Mouse (Mus musculus): ENCODE data around the gene Trpm8. TPM values are rescaled to one million over a fixed set of nuclear protein-coding genes. Genes with fewer than 3 reads are reported as not detected.

Gene Trpm8
- polyA plus RNA-seq, 1 experiment from 2014 or later, result not detected

DNA sequence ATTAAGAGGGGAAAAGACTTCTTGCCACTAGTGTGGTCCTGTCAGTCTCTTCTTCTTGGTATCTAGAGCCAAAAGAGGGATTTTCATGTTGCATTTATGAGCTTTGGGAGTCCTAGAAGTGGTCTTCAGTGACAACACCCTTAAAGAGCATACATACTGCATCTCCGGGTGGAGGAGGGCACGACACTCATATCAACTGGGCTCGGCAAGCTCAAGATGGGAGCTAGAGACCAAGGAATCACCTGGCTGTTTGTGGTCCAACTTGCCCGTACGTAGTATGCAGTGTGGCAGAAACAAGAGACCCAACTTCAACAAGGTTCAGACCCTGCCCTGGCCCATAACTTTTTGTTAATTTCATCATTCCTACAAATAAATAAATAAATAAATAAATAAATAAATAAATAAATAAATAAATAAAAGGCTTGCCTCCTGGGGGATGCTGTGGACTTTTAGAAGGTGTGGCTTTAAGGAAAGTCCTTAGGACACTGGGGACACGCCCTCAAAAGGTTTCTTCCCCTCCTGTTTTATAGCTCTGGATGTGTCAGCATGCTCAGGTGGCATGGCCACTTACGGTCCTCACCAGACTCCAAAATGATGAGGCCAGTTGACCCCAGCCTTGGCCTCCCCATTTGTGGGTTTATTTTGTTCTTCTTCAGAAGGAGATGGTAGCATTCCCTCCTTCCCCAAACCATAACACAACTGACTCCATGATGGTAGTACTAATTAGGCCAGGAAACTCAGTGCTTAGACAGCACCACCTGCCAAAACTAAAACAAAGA lies 20.2 kb downstream of the Trpm8 start:
- Histone ChIP-seq H3K4me3 (no peak overlapping the region), H3K27ac (ENCODE audit: poor library complexity, severe bottlenecking) (no peak overlapping the region), H3K9ac (no peak overlapping the region), H3K9me3 (replicated peaks) (peaks cover 65% of the 10 kb centered on the region), H3K4me1 (replicated peaks) (no peaks in the 10 kb centered on the region), H3K36me3 (no peaks in the 10 kb centered on the region), H3K4me2 (no peak overlapping the region), H3K27me3 (replicated peaks) (no peaks in the 10 kb centered on the region)
- ATAC-seq (ENCODE audit: insufficient number of reproducible peaks, low FRiP score), result peak; percentile 15; the same call in 1 of the 2 replicates
- 57% methylated on average over 7 of the region's 7 CpGs for WGBS

DNA sequence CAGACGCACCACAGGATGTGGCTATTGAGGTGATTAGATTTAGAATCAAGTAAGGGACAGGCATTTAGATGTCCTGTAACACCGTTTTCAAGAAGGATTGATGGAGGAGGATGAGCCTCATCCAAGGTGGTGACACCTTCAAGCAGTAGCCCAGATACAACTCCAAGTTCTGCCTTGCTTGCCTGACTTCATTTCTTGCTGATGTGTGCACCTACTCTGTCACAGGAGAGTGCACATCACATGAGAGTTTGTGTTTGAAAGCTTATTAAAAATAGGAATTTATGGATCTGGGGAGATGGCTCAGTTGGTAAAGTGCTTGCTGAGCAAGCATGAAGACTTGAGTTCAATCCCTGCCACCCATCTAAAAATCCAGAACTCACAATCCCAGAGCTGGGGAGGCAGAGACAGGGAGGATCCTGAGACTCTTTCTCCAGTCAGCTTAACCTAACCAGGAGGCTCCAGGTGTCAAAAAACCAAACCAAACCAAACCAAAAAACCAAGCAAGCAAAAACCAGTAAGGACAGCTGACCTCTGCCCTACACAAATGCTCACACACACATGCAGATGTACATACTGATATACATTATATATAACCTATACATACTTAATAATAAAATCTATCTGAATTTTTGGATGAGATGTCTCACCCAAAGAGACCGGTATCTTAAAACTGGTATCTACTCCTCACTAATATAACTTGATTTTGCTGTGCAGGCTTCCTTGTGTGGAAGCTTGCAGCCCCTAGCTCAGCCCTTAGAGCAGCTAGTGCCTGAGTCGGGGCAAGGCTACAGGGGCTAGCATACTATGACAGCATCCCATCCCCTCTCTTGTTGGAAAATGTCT lies 21.4 kb downstream of the Trpm8 start:
- no peaks in the 10 kb centered on the region for H3K36me3 ChIP-seq
- 53% methylated on average over 4 of the region's 4 CpGs for WGBS
- no peak overlapping the region for H3K9ac ChIP-seq
- no peak overlapping the region for H3K27ac ChIP-seq (ENCODE audit: poor library complexity, severe bottlenecking)
- no peak overlapping the region for H3K4me3 ChIP-seq
- H3K27me3 ChIP-seq (replicated peaks), result no peaks in the 10 kb centered on the region
- H3K9me3 ChIP-seq (replicated peaks), result peaks cover 71% of the 10 kb centered on the region
- no peak overlapping the region for H3K4me2 ChIP-seq
- ATAC-seq (ENCODE audit: insufficient number of reproducible peaks, low FRiP score), result no peak
- no peaks in the 10 kb centered on the region for H3K4me1 ChIP-seq (replicated peaks)

DNA sequence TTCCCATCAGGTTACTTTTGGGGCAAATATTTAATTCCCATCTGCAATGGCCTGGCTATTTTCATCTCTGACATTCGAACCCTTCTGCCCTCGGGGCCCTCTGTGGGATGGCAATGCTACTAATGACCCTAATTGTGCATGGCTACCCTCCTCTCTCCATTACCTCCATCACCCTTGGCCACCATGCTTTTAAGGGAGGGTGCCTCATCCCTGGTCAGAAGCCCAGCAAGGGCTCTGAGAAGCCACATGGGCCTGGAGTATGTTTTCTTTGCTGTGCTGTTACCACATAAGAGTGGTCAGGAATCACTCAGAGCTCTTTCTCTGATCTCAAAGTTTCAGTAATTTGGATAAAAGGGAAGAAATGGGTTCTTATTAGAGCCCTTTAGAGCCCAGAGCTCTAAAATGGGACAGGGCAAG lies 22.1 kb downstream of the Trpm8 start:
- H3K9me3 ChIP-seq (replicated peaks), result peaks cover 74% of the 10 kb centered on the region
- WGBS, result 70% methylated on average over 2 of the region's 2 CpGs
- no peak for ATAC-seq (ENCODE audit: insufficient number of reproducible peaks, low FRiP score)
- no peak overlapping the region for H3K9ac ChIP-seq
- no peak overlapping the region for H3K4me2 ChIP-seq
- H3K36me3 ChIP-seq, result no peaks in the 10 kb centered on the region
- H3K27me3 ChIP-seq (replicated peaks), result no peaks in the 10 kb centered on the region
- H3K4me3 ChIP-seq, result no peak overlapping the region
- no peaks in the 10 kb centered on the region for H3K4me1 ChIP-seq (replicated peaks)
- no peak overlapping the region for H3K27ac ChIP-seq (ENCODE audit: poor library complexity, severe bottlenecking)

DNA sequence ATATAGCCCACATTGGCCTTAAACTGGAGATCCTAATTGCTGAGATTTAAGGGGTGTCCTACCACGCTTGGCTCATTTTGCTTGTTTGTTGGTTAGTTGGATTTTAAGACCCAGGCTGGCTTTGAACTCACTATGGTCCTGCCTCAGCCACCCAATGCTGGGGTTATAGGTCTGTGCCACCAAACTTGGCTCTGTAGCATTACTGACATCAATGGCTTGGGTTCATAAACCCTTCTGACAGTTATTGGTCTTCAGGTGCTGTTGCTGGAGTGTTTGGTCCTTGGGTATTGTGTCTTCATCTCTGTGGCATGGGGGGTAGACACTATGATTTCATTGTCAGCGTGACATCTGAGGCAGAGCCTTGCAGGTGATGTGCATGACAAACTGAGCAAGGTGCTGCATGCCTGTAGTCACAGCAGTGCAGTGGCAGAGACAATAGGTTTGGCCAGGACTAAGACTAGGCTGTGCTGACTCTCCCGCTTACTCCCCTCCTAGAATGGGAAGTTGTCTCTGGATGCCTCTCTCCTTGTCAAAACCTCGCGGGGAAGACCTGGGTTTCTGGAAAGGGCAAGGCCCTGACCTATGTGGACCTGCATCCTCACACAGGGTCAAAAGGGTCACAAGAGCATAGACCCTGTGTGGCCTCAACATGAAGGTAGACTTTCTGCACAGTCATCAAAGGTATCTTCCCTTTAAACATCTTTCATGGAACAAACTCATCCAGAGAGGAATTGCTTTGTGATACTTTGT lies 23.0 kb downstream of the Trpm8 start:
- no peak overlapping the region for H3K9ac ChIP-seq
- no peak for ATAC-seq (ENCODE audit: insufficient number of reproducible peaks, low FRiP score)
- H3K27ac ChIP-seq (ENCODE audit: poor library complexity, severe bottlenecking), result no peak overlapping the region
- no peaks in the 10 kb centered on the region for H3K4me1 ChIP-seq (replicated peaks)
- peaks cover 80% of the 10 kb centered on the region for H3K9me3 ChIP-seq (replicated peaks)
- WGBS, result 34% methylated on average over 5 of the region's 5 CpGs
- H3K36me3 ChIP-seq, result no peaks in the 10 kb centered on the region
- H3K4me3 ChIP-seq, result no peak overlapping the region
- H3K4me2 ChIP-seq, result no peak overlapping the region
- H3K27me3 ChIP-seq (replicated peaks), result no peaks in the 10 kb centered on the region

DNA sequence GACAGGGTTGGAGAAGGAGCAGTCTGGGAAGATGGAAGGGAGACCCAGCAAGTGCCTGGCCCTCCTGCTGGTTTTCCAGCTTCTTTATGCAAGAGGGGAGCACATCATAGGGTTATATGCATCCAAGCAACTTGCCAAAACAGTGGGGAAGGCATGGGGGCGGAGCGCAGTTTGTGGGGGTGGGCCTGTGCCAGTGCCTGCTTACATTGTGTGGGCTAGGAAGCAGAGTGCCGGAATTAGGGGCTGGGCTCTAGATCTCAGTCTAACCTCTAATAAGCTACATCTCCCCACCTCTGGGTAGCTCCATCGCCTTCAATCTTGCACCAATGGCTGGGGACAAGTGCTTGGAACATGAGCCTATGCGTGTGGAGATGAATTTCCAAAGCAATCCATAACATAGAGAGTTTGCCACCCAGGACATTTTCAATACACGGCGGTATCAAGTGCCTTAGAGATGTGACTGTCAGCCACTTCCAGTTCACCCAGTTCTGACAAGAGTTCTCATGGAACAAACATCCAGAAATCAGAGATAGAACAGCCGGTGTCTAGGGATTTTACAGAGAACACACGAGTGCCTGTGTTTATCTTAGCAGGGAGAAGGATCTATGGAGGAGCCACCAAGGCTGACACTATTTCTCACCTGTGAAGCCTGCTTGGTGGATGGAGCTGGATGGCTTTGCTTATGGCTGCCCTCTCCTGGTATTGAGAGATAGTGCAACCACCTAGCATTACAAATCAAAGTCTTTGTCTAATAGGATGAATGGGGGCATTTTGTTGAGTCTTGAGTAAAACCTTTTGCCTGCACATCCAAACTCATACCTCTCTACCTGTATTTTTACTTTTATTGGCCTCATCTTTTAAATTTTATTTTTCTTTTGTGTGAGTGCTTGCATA lies 23.9 kb downstream of the Trpm8 start:
- ATAC-seq (ENCODE audit: insufficient number of reproducible peaks, low FRiP score), result no peak
- no peaks in the 10 kb centered on the region for H3K27me3 ChIP-seq (replicated peaks)
- no peak overlapping the region for H3K4me2 ChIP-seq
- H3K4me1 ChIP-seq (replicated peaks), result no peaks in the 10 kb centered on the region
- H3K9me3 ChIP-seq (replicated peaks), result peaks cover 78% of the 10 kb centered on the region
- H3K4me3 ChIP-seq, result no peak overlapping the region
- no peak overlapping the region for H3K27ac ChIP-seq (ENCODE audit: poor library complexity, severe bottlenecking)
- WGBS, result 61% methylated on average over 9 of the region's 9 CpGs
- no peak overlapping the region for H3K9ac ChIP-seq
- no peaks in the 10 kb centered on the region for H3K36me3 ChIP-seq

DNA sequence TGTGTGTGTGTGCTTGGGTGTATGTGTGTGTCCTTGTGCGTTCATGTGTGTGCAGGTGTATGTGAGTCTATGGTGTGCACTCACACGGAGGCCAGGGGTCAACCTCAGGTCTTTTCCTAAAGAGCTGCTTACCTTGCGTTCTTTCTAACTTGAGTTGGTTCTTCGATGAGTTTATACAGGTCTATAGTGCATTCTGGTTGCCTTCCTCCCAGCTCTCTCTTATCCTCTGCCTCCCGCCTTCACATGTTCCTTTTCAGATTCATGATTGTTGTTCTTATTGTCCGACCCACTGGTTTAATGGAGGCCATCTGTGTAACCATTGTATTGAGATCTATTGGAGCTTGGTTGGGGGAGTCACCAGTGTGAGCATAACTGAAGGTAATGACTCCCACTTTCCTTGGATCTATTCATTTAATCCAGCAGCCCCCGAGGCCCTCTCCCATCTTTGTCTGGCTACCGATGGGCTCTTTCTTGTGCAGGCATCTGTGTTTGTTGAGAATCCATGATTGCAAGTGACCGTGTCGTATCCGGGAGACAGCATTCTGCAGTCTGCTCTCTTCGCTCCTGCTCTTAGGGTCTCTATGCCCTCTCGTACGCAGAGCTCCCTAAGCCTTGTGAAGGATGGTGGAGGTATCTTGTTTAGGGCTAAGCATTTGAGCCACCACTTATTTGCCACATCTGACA lies 24.7 kb downstream of the Trpm8 start:
- Histone ChIP-seq H3K27me3 (replicated peaks) (no peaks in the 10 kb centered on the region), H3K9me3 (replicated peaks) (peaks cover 79% of the 10 kb centered on the region), H3K36me3 (no peaks in the 10 kb centered on the region), H3K4me3 (no peak overlapping the region), H3K4me1 (replicated peaks) (no peaks in the 10 kb centered on the region), H3K4me2 (no peak overlapping the region), H3K9ac (no peak overlapping the region), H3K27ac (ENCODE audit: poor library complexity, severe bottlenecking) (no peak overlapping the region)
- ATAC-seq (ENCODE audit: insufficient number of reproducible peaks, low FRiP score), result 0 out of 2 replicates have a peak, but pooled peaks have one; percentile 10
- 60% methylated on average over 14 of the region's 14 CpGs for WGBS

DNA sequence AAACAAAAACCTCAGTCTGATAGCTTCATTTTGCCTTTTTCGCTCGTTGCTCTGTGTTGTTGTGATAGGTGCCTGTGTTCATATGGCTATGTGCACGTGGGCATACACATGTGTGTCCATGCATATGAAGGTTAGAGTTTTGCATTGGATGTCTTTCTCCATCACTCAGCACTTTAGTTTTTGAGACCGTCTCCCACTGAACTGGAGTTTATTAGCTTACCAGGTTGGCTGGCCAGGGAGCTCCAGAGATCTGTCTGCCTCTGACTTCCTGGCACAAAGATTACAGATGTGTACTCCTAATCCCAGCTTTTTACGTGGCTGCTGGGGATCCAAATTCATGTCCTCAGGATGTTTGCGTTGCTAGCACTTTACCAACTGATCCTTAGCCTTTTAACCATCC lies 26.3 kb downstream of the Trpm8 start:
- Histone ChIP-seq H3K9me3 (replicated peaks) (peaks cover 83% of the 10 kb centered on the region), H3K4me1 (replicated peaks) (no peaks in the 10 kb centered on the region), H3K36me3 (no peaks in the 10 kb centered on the region), H3K27me3 (replicated peaks) (no peaks in the 10 kb centered on the region), H3K4me2 (no peak overlapping the region), H3K9ac (no peak overlapping the region), H3K27ac (ENCODE audit: poor library complexity, severe bottlenecking) (no peak overlapping the region), H3K4me3 (no peak overlapping the region)
- 57% methylated on average over 6 of the region's 6 CpGs for WGBS
- ATAC-seq (ENCODE audit: insufficient number of reproducible peaks, low FRiP score), result no peak

DNA sequence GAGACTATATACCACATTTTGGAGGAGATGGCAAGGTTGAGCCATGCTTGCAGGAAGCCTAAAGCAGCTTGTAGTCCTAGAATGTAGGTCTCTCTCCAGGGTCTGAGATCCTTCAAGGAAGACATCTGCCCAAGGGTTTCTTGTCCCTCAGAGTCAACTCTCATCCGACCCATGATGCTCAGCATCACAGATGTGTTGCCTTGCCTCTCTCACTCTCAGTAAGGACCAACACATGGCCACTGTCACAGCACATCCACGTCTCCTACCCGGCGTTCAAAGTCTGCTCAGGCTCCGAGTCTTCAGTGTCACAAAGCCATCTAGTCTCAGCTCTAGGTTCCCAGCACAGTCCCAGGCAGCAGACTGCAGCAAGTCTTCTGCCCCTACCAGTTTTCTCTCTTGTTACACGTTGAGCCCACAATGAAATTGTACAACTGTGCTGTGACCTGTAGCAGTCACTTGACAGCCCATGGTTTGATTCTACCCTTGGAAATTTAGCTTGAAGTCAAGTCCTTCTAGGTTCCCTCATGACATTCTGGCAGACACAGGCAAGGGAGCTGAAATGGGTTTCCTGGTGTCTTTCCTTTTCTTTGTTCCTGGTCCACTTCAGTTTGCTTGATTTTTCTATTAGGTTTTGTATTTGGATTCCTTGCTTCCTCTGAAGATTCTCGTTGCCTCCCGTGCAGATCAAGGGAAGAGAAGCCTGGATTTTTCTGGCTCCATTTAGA lies 27.0 kb downstream of the Trpm8 start:
- ATAC-seq (ENCODE audit: insufficient number of reproducible peaks, low FRiP score), result no peak

DNA sequence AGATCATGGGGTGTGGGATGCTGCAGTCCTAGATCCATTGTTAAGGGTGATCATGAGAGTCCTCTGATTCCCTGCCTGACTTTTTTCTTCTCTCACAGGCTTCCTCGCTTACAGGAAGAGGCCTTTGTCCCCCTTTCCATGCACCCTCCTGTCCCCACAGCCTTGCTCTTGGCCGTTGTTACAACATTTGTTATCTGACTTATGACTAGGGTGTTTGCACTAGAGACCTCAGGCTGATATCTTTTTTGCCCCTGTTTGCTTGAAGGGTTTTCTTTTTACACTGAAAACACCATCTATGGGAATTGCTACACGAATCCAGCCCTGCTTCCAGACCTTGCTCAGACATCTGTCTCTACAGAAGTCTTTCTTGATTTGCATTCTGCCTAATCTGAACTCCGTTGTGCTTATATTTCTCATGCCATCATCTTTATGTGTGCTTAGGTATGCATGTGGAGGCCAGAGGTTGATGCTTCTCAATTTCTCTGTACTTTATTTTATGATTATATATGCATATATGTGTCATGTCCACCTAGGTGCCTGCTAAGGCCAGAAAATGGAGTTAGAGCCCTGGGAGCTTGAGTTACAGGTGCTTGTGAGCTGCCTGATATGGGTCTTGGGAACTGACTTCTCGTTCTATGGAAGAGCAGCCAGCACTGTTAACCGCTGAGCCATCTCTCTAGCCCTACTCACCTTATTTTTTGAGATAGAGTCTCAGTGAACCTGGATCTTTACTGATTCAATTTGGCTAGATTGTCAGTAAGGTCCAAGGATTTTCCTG lies 27.7 kb downstream of the Trpm8 start:
- H3K9ac ChIP-seq, result no peak overlapping the region
- H3K4me1 ChIP-seq (replicated peaks), result no peaks in the 10 kb centered on the region
- no peak overlapping the region for H3K27ac ChIP-seq (ENCODE audit: poor library complexity, severe bottlenecking)
- no peaks in the 10 kb centered on the region for H3K36me3 ChIP-seq
- no peak overlapping the region for H3K4me3 ChIP-seq
- WGBS, result 40% methylated on average over 6 of the region's 6 CpGs
- ATAC-seq (ENCODE audit: insufficient number of reproducible peaks, low FRiP score), result no peak
- no peak overlapping the region for H3K4me2 ChIP-seq
- H3K27me3 ChIP-seq (replicated peaks), result no peaks in the 10 kb centered on the region
- peaks cover 83% of the 10 kb centered on the region for H3K9me3 ChIP-seq (replicated peaks)

More for the DNA sequence above, 27.0 kb downstream of the Trpm8 start:
- peaks cover 83% of the 10 kb centered on the region for H3K9me3 ChIP-seq (replicated peaks)
- no peak overlapping the region for H3K9ac ChIP-seq
- H3K4me2 ChIP-seq, result no peak overlapping the region
- no peak overlapping the region for H3K27ac ChIP-seq (ENCODE audit: poor library complexity, severe bottlenecking)
- no peaks in the 10 kb centered on the region for H3K27me3 ChIP-seq (replicated peaks)
- no peaks in the 10 kb centered on the region for H3K4me1 ChIP-seq (replicated peaks)
- H3K36me3 ChIP-seq, result no peaks in the 10 kb centered on the region
- H3K4me3 ChIP-seq, result no peak overlapping the region
- 56% methylated on average over 8 of the region's 8 CpGs for WGBS
